Mouse (Mus musculus): Measurements from ENCODE around the gene Ackr4. TPM values are rescaled to one million over a fixed set of nuclear protein-coding genes. Genes with fewer than 3 reads are reported as not detected.

The Ackr4 gene
- polyA plus RNA-seq, 1 experiment from 2014 or later: 1.3 TPM

GRCm38 (mm10) chr9:104123101-104123500 lies 3.6 kb downstream of the Ackr4 start:
- H3K4me1 ChIP-seq (replicated peaks; ENCODE audit: control insufficient read depth, insufficient read depth, low read length): no peaks in the 10 kb centered on the region
- ATAC-seq (ENCODE audit: low FRiP score) (no peak), DNase-seq (ENCODE audit: low spot score) (no peak)
- no peaks in the 10 kb centered on the region for H3K27me3 ChIP-seq (ENCODE audit: control insufficient read depth, insufficient read depth, low read length)
- no peak overlapping the region for H3K4me3 ChIP-seq (replicated peaks; ENCODE audit: low read length)
- H3K4me2 ChIP-seq (replicated peaks): no peak overlapping the region
- no peaks in the 10 kb centered on the region for H3K36me3 ChIP-seq (replicated peaks; ENCODE audit: control insufficient read depth, insufficient read depth)
- H3K9me3 ChIP-seq (ENCODE audit: control insufficient read depth, low read length): no peaks in the 10 kb centered on the region
- H3K9ac ChIP-seq: no peak overlapping the region
- H3K27ac ChIP-seq: 0 out of 2 replicates have a peak overlapping the region, but pooled peaks have one; percentile 2
- WGBS: 77% methylated on average over 5 of the region's 5 CpGs

- DNase-seq (ENCODE audit: low spot score): no peak
- Histone ChIP-seq H3K36me3 (replicated peaks; ENCODE audit: control insufficient read depth, insufficient read depth) (no peaks in the 10 kb centered on the region), H3K4me1 (replicated peaks; ENCODE audit: control insufficient read depth, insufficient read depth, low read length) (no peaks in the 10 kb centered on the region), H3K9me3 (ENCODE audit: control insufficient read depth, low read length) (0 out of 2 replicates have a peak, but pooled peaks cover 3% of the 10 kb centered on the region), H3K27me3 (ENCODE audit: control insufficient read depth, insufficient read depth, low read length) (no peaks in the 10 kb centered on the region), H3K4me2 (replicated peaks) (no peak overlapping the region), H3K4me3 (replicated peaks; ENCODE audit: low read length) (no peak overlapping the region), H3K27ac (no peak overlapping the region), H3K9ac (no peak overlapping the region)
- no peak for ATAC-seq (ENCODE audit: low FRiP score)
- 88% methylated on average over 5 of the region's 5 CpGs for WGBS
Observed at GRCm38 (mm10) chr9:104109151-104109550, 17.6 kb downstream of the Ackr4 start.

- DNase-seq (ENCODE audit: low spot score): no peak
- Histone ChIP-seq H3K4me2 (replicated peaks) (no peak overlapping the region), H3K9me3 (ENCODE audit: control insufficient read depth, low read length) (0 out of 2 replicates have a peak, but pooled peaks cover 3% of the 10 kb centered on the region), H3K27ac (no peak overlapping the region), H3K4me3 (replicated peaks; ENCODE audit: low read length) (no peak overlapping the region), H3K27me3 (ENCODE audit: control insufficient read depth, insufficient read depth, low read length) (no peaks in the 10 kb centered on the region), H3K36me3 (replicated peaks; ENCODE audit: control insufficient read depth, insufficient read depth) (no peaks in the 10 kb centered on the region), H3K4me1 (replicated peaks; ENCODE audit: control insufficient read depth, insufficient read depth, low read length) (no peaks in the 10 kb centered on the region), H3K9ac (no peak overlapping the region)
- 71% methylated on average over 2 of the region's 2 CpGs for WGBS
- ATAC-seq (ENCODE audit: low FRiP score): no peak
Observed at GRCm38 (mm10) chr9:104108571-104109143, 18.1 kb downstream of the Ackr4 start.

GRCm38 (mm10) chr9:104107482-104107881 lies 19.3 kb downstream of the Ackr4 start:
- ATAC-seq (ENCODE audit: low FRiP score): no peak
- Histone ChIP-seq H3K4me1 (replicated peaks; ENCODE audit: control insufficient read depth, insufficient read depth, low read length) (no peaks in the 10 kb centered on the region), H3K9ac (no peak overlapping the region), H3K4me3 (replicated peaks; ENCODE audit: low read length) (no peak overlapping the region), H3K9me3 (ENCODE audit: control insufficient read depth, low read length) (0 out of 2 replicates have a peak, but pooled peaks cover 3% of the 10 kb centered on the region), H3K36me3 (replicated peaks; ENCODE audit: control insufficient read depth, insufficient read depth) (no peaks in the 10 kb centered on the region), H3K4me2 (replicated peaks) (no peak overlapping the region), H3K27ac (no peak overlapping the region), H3K27me3 (ENCODE audit: control insufficient read depth, insufficient read depth, low read length) (no peaks in the 10 kb centered on the region)
- no peak for DNase-seq (ENCODE audit: low spot score)
- WGBS: 84% methylated on average over 6 of the region's 6 CpGs

- Histone ChIP-seq H3K36me3 (replicated peaks; ENCODE audit: control insufficient read depth, insufficient read depth) (no peaks in the 10 kb centered on the region), H3K4me2 (replicated peaks) (no peak overlapping the region), H3K9ac (no peak overlapping the region), H3K27me3 (ENCODE audit: control insufficient read depth, insufficient read depth, low read length) (no peaks in the 10 kb centered on the region), H3K27ac (no peak overlapping the region), H3K4me1 (replicated peaks; ENCODE audit: control insufficient read depth, insufficient read depth, low read length) (no peaks in the 10 kb centered on the region), H3K4me3 (replicated peaks; ENCODE audit: low read length) (no peak overlapping the region), H3K9me3 (ENCODE audit: control insufficient read depth, low read length) (0 out of 2 replicates have a peak, but pooled peaks cover 3% of the 10 kb centered on the region)
- WGBS: 89% methylated on average over 9 of the region's 9 CpGs
- ATAC-seq (ENCODE audit: low FRiP score): no peak
- no peak for DNase-seq (ENCODE audit: low spot score)
Observed at GRCm38 (mm10) chr9:104106930-104107329, 19.8 kb downstream of the Ackr4 start.

- no peak for ATAC-seq (ENCODE audit: low FRiP score)
- H3K4me2 ChIP-seq (replicated peaks): no peak overlapping the region
- no peaks in the 10 kb centered on the region for H3K27me3 ChIP-seq (ENCODE audit: control insufficient read depth, insufficient read depth, low read length)
- H3K9ac ChIP-seq: no peak overlapping the region
- H3K9me3 ChIP-seq (ENCODE audit: control insufficient read depth, low read length): no peaks in the 10 kb centered on the region
- DNase-seq (ENCODE audit: low spot score): no peak
- no peaks in the 10 kb centered on the region for H3K36me3 ChIP-seq (replicated peaks; ENCODE audit: control insufficient read depth, insufficient read depth)
- no peaks in the 10 kb centered on the region for H3K4me1 ChIP-seq (replicated peaks; ENCODE audit: control insufficient read depth, insufficient read depth, low read length)
- no peak overlapping the region for H3K4me3 ChIP-seq (replicated peaks; ENCODE audit: low read length)
- WGBS: 88% methylated on average over 2 of the region's 2 CpGs
- H3K27ac ChIP-seq: no peak overlapping the region
Observed at GRCm38 (mm10) chr9:104104986-104105385, 21.7 kb downstream of the Ackr4 start.

GRCm38 (mm10) chr9:104102901-104103300 lies 23.8 kb downstream of the Ackr4 start:
- no peak for DNase-seq (ENCODE audit: low spot score)
- peaks cover 7% of the 10 kb centered on the region; the same call in 1 of the 2 replicates for H3K36me3 ChIP-seq (replicated peaks; ENCODE audit: control insufficient read depth, insufficient read depth)
- no peak overlapping the region for H3K9ac ChIP-seq
- H3K9me3 ChIP-seq (ENCODE audit: control insufficient read depth, low read length): no peaks in the 10 kb centered on the region
- no peak overlapping the region for H3K27ac ChIP-seq
- H3K27me3 ChIP-seq (ENCODE audit: control insufficient read depth, insufficient read depth, low read length): no peaks in the 10 kb centered on the region
- ATAC-seq (ENCODE audit: low FRiP score): no peak
- no peaks in the 10 kb centered on the region for H3K4me1 ChIP-seq (replicated peaks; ENCODE audit: control insufficient read depth, insufficient read depth, low read length)
- no peak overlapping the region for H3K4me2 ChIP-seq (replicated peaks)
- no peak overlapping the region for H3K4me3 ChIP-seq (replicated peaks; ENCODE audit: low read length)
- 34% methylated on average over 2 of the region's 2 CpGs for WGBS

GRCm38 (mm10) chr9:104102301-104102700 lies 24.4 kb downstream of the Ackr4 start:
- 38% methylated on average over 6 of the region's 6 CpGs for WGBS
- no peak overlapping the region for H3K4me3 ChIP-seq (replicated peaks; ENCODE audit: low read length)
- H3K4me2 ChIP-seq (replicated peaks): no peak overlapping the region
- DNase-seq (ENCODE audit: low spot score) (no peak), ATAC-seq (ENCODE audit: low FRiP score) (no peak)
- H3K4me1 ChIP-seq (replicated peaks; ENCODE audit: control insufficient read depth, insufficient read depth, low read length): no peaks in the 10 kb centered on the region
- no peak overlapping the region for H3K27ac ChIP-seq
- no peaks in the 10 kb centered on the region for H3K9me3 ChIP-seq (ENCODE audit: control insufficient read depth, low read length)
- H3K9ac ChIP-seq: no peak overlapping the region
- H3K27me3 ChIP-seq (ENCODE audit: control insufficient read depth, insufficient read depth, low read length): no peaks in the 10 kb centered on the region
- H3K36me3 ChIP-seq (replicated peaks; ENCODE audit: control insufficient read depth, insufficient read depth): peaks cover 9% of the 10 kb centered on the region; the same call in 1 of the 2 replicates

GRCm38 (mm10) chr9:104101458-104101857 lies 25.3 kb downstream of the Ackr4 start:
- no peaks in the 10 kb centered on the region for H3K9me3 ChIP-seq (ENCODE audit: control insufficient read depth, low read length)
- H3K4me3 ChIP-seq (replicated peaks; ENCODE audit: low read length): no peak overlapping the region
- no peak overlapping the region for H3K9ac ChIP-seq
- no peaks in the 10 kb centered on the region for H3K27me3 ChIP-seq (ENCODE audit: control insufficient read depth, insufficient read depth, low read length)
- no peak overlapping the region for H3K27ac ChIP-seq
- no peak for DNase-seq (ENCODE audit: low spot score)
- no peak overlapping the region for H3K4me2 ChIP-seq (replicated peaks)
- WGBS: 29% methylated on average over 3 of the region's 3 CpGs
- H3K36me3 ChIP-seq (replicated peaks; ENCODE audit: control insufficient read depth, insufficient read depth): peaks cover 10% of the 10 kb centered on the region; the same call in 1 of the 2 replicates
- H3K4me1 ChIP-seq (replicated peaks; ENCODE audit: control insufficient read depth, insufficient read depth, low read length): no peaks in the 10 kb centered on the region
- no peak for ATAC-seq (ENCODE audit: low FRiP score)

GRCm38 (mm10) chr9:104100822-104101221 lies 25.9 kb downstream of the Ackr4 start:
- 53% methylated on average over 7 of the region's 7 CpGs for WGBS
- Histone ChIP-seq H3K27ac (no peak overlapping the region), H3K4me1 (replicated peaks; ENCODE audit: control insufficient read depth, insufficient read depth, low read length) (no peaks in the 10 kb centered on the region), H3K9me3 (ENCODE audit: control insufficient read depth, low read length) (no peaks in the 10 kb centered on the region), H3K36me3 (replicated peaks; ENCODE audit: control insufficient read depth, insufficient read depth) (peaks cover 10% of the 10 kb centered on the region; the same call in 1 of the 2 replicates), H3K4me3 (replicated peaks; ENCODE audit: low read length) (no peak overlapping the region), H3K4me2 (replicated peaks) (no peak overlapping the region), H3K27me3 (ENCODE audit: control insufficient read depth, insufficient read depth, low read length) (no peaks in the 10 kb centered on the region), H3K9ac (no peak overlapping the region)
- no peak for DNase-seq (ENCODE audit: low spot score)
- ATAC-seq (ENCODE audit: low FRiP score): no peak
